Mouse (Mus musculus) E14TG2a.4 (cell line): ENCODE data around the gene Creb3l2.

Experiments
- H3K27me3 ChIP-seq: 2 replicates; pipeline ENCODE4 v1.6.1; 2014; ENCODE audit warnings: low read length, control low read depth; ENCODE audit not compliant: insufficient read depth
- H3K36me3 ChIP-seq: 2 replicates; pipeline ENCODE4 v1.6.1; 2014; ENCODE audit warnings: low read length, control low read depth; ENCODE audit not compliant: insufficient read depth
- H3K4me1 ChIP-seq: replicated peaks from 2 replicates; pipeline ENCODE4 v1.6.1; 2014; ENCODE audit warnings: low read depth, low read length, control low read depth
- H3K4me3 ChIP-seq: replicated peaks from 2 replicates; pipeline ENCODE4 v1.5.1; 2014; ENCODE audit warnings: mild to moderate bottlenecking, low read length
- H3K9me3 ChIP-seq: 2 replicates; pipeline ENCODE4 v1.6.1; 2014; ENCODE audit warnings: low read length, control low read depth
- CTCF ChIP-seq: conservative IDR thresholded peaks from 2 replicates; pipeline ENCODE4 v1.5.1; 2014; ENCODE audit warnings: low read length
- NANOG ChIP-seq: IDR thresholded peaks from 2 replicates; pipeline ENCODE4 v1.6.1; 2014; ENCODE audit warnings: borderline replicate concordance, low read length, mixed read lengths
- POU5F1 ChIP-seq: IDR thresholded peaks from 2 replicates; pipeline ENCODE4 v1.6.1; 2014; ENCODE audit warnings: low read length, borderline replicate concordance

Creb3l2 gene

DNA sequence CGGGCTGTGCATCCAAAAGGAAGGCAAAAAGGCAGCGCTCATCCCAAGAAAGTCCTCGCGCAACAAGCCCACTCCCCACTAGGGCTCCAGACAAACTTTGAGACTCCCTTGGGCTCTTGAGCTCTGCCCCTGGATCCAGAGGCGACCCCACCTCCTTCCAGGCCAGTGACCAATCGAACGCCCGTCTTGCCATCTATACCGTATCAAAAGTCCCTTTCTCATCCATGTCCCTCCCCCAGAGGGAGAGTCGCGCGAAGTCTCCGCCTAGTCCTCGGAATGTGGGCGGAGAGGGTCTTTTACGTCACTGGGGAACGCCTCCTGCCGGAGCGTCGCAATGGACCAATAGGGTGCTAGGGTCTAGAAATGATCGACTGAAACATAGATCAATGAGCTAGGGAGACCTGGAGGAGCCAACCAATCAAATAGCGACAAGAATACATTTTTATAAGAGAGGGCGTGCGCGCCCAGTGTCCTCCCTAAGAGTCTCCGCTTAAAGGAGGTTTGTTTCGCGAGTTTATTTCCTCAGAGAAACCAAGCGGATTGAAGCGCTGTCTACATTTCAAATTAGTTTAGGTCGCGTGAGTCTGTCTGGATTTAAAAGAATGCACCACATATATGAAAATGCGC, at the start of gene Creb3l2:
Gene Creb3l2 (minus strand): TSS at position 106 of the 627 bp plus-strand sequence.
- Histone ChIP-seq H3K27me3 (no peaks in the 10 kb centered on the region), H3K36me3 (no peaks in the 10 kb centered on the region), H3K4me1 (peaks cover 52% of the 10 kb centered on the region), H3K9me3 (no peaks in the 10 kb centered on the region), H3K4me3 (peak within 1 kb of the TSS; percentile 99)
- no peak for TF ChIP-seq NANOG
- TF ChIP-seq CTCF: no peak
- no peak for TF ChIP-seq POU5F1

DNA sequence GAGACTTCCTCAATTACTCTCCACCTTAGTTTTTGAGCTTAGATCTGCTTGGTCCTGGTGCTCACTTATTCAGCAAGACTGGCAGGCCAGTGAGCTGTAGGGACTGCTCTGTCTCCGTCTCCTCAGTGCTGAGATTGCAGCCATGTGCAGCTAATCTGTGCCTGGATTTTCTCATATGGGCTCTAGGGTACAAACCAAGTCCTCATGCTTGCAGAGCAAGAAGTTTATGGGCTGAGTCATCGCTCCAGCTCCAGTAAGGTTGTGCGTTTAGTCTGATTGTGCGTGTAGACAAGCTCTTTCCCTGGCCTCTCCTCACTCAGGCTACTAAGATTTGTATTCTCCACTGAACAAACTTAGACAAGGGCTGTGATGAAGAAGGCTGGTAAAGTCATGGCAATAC, 44.6 kb upstream of the Creb3l2 start:
- Histone ChIP-seq H3K36me3 (no peaks in the 10 kb centered on the region), H3K27me3 (no peaks in the 10 kb centered on the region), H3K9me3 (peaks cover 12% of the 10 kb centered on the region; the same call in 1 of the 2 replicates), H3K4me3 (no peak overlapping the region), H3K4me1 (no peaks in the 10 kb centered on the region)
- TF ChIP-seq CTCF (no peak), NANOG (no peak), POU5F1 (no peak)

DNA sequence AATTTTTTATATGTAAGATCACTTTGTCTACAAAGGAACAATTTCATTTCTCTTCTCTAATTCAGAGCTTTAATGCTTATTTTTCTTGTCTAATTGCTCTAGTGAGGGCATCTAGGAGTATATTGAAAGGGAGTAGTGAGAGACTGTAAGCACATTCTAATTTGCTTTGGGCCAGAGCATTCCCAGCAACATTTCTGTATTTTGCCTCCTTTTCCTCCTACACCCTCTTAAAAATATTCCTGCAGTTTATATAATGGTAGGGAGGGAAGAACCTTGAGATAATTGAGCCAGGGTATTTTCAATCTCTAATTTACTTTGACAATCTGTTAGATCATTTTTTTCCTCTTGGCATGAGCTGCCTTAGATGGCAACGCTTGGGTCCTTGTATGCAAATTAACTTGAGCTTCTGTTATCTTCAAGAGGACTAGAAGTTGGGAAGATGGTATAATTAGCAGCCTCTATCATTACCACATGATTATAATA, 42.7 kb upstream of the Creb3l2 start:
- no peaks in the 10 kb centered on the region for H3K36me3 ChIP-seq
- TF ChIP-seq POU5F1: no peak
- no peak for TF ChIP-seq NANOG
- no peak for TF ChIP-seq CTCF
- no peaks in the 10 kb centered on the region for H3K27me3 ChIP-seq
- no peak overlapping the region for H3K4me3 ChIP-seq
- peaks cover 12% of the 10 kb centered on the region; the same call in 1 of the 2 replicates for H3K9me3 ChIP-seq
- H3K4me1 ChIP-seq: no peaks in the 10 kb centered on the region

DNA sequence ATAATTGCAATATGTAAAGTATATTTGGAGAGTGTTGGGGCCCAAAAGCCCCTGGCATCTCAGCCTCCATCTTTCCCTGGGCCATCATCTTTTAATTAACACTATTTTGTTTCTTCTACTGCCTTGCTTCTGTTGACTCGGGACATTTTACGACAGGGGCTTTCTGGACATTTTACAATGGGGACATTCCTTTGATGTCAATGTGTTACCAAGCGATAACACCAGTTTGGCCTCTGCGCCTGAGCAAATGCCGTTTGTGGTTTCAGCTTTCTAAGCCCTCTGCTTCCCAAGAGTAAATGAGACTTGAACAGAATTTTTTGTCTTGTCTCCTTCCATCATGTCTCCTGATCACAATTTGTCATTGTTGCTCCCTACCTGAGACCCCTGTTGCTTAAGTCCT, 41.3 kb upstream of the Creb3l2 start:
- H3K36me3 ChIP-seq: no peaks in the 10 kb centered on the region
- no peak for TF ChIP-seq POU5F1
- no peak for TF ChIP-seq CTCF
- TF ChIP-seq NANOG: no peak

DNA sequence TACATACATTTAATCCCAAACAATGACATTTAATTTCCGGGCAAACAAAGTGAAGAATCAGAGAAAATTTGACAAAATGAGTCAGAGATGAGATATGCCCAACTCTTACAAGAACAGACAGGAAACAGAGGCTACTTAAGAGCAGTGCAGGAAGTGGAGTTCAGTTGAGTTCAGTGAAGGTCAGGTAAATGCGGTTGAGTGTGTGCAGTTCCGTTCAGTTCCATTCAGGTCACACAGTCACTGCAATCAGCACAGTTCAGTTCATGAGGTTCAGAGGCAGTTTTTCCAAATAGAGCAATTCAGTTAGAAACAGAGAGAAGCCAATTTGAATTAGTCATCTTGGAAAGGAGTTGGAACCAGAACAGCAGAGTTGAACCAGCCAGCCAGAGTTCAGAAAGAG, 39.2 kb upstream of the Creb3l2 start:
- TF ChIP-seq NANOG (no peak), POU5F1 (no peak), CTCF (no peak)
- H3K4me3 ChIP-seq: no peak overlapping the region
- H3K4me1 ChIP-seq: 0 out of 2 replicates have a peak, but pooled peaks cover 4% of the 10 kb centered on the region
- H3K27me3 ChIP-seq: no peaks in the 10 kb centered on the region
- H3K9me3 ChIP-seq: peaks cover 12% of the 10 kb centered on the region; the same call in 1 of the 2 replicates
- H3K36me3 ChIP-seq: no peaks in the 10 kb centered on the region

More for the DNA sequence above, 41.3 kb upstream of the Creb3l2 start:
- Histone ChIP-seq H3K9me3 (peaks cover 12% of the 10 kb centered on the region; the same call in 1 of the 2 replicates), H3K4me1 (0 out of 2 replicates have a peak, but pooled peaks cover 3% of the 10 kb centered on the region), H3K27me3 (no peaks in the 10 kb centered on the region), H3K4me3 (no peak overlapping the region)

DNA sequence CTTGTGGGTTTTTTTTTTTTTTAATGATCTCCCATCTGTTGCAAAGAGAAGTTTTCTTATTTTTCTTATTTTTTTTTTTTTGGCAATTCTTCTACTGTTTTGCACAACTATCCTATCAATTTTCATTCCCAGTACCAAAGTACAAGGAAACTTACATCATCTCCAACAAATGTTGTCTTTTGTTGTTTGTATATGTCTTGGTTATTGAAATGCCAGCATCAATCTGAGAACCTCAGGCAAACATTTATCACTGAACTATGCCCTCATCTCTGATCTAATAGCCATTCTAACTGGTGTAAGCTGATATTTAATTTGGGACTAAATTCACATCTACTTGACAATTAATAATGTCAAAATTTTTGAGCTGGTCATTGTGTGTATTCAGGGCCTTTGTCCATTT, 38.1 kb upstream of the Creb3l2 start:
- TF ChIP-seq NANOG: no peak
- no peak for TF ChIP-seq POU5F1
- no peak for TF ChIP-seq CTCF

DNA sequence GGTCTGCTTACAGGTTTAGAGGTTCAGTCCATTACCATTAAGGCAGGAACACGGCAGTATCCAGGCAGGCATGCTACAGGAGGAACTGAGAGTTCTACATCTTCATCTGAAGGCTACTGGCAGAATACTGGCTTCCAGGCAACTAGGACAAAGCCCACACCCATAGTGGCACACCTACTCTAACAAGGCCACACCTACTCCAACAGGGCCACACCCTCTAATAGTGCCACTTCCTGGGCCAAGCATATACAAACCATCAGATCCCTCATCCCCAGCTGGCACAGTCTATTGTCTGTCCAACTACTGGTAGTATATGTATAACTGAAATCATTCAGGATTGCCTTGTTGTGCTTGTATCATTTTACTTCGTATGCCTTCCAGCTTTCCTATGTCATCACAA, 36.5 kb upstream of the Creb3l2 start:
- 0 out of 2 replicates have a peak, but pooled peaks cover 4% of the 10 kb centered on the region for H3K4me1 ChIP-seq
- peaks cover 27% of the 10 kb centered on the region for H3K9me3 ChIP-seq
- TF ChIP-seq NANOG: no peak
- H3K4me3 ChIP-seq: no peak overlapping the region
- H3K36me3 ChIP-seq: no peaks in the 10 kb centered on the region
- no peaks in the 10 kb centered on the region for H3K27me3 ChIP-seq

More for the DNA sequence above, 38.1 kb upstream of the Creb3l2 start:
- peaks cover 12% of the 10 kb centered on the region; the same call in 1 of the 2 replicates for H3K9me3 ChIP-seq
- H3K36me3 ChIP-seq: no peaks in the 10 kb centered on the region
- no peaks in the 10 kb centered on the region for H3K27me3 ChIP-seq
- no peak overlapping the region for H3K4me3 ChIP-seq
- 0 out of 2 replicates have a peak, but pooled peaks cover 4% of the 10 kb centered on the region for H3K4me1 ChIP-seq

DNA sequence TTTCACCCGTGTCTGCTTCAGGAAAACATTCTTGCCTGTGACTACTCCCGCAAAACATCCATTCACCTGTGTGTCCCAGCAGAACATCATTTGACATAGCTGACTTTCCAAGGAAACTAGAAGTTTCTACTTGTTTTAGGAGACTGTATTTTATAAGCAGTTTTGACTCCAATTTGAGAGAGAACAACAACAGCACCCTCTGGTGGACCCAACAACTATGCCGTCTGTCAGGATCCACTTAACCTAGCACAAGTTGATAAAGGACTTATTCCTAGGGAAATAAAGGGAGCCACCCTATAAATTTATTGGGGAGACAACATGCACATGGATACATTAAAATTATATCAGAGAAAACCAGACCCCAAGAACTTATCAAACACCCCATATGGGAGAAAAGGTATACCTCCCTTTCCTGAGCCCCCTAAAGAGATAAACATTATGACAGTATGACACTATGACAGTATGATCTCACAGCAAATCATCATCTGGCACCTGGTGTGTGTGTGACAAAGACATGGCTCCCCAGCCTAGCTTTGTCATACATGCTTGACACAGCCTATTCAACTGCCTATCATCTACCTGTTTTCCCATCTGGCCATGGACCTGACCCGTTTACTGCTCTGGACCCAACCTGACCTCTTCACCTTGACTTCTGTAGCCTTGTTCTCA, 31.9 kb upstream of the Creb3l2 start:
- Histone ChIP-seq H3K9me3 (peaks cover 35% of the 10 kb centered on the region), H3K27me3 (no peaks in the 10 kb centered on the region), H3K4me3 (no peak overlapping the region), H3K4me1 (peaks cover 13% of the 10 kb centered on the region), H3K36me3 (no peaks in the 10 kb centered on the region)
- TF ChIP-seq POU5F1 (no peak), NANOG (no peak), CTCF (no peak)
